Mouse (Mus musculus) embryonic facial prominence, embryonic 13.5 days (tissue): Measurements from ENCODE around the gene Itgb6. TPM values are rescaled to one million over a fixed set of nuclear protein-coding genes. Genes with fewer than 3 reads are reported as not detected.

Experiments
- ATAC-seq: fragments of 200-750 bp; cut with Nextera tagmentation; 2 replicates; pipeline ENCODE4 v1.8.0; 2017; ENCODE audit warnings: low read depth; ENCODE audit not compliant: insufficient number of reproducible peaks, insufficient read depth, low FRiP score, low TSS enrichment
- H3K27ac ChIP-seq: fragments of 300-500 bp; sonication (generic); 2 replicates; pipeline ENCODE4 v1.5.1; 2015; ENCODE audit warnings: moderate library complexity, mild to moderate bottlenecking, inconsistent platforms
- H3K27me3 ChIP-seq: fragments of 300-500 bp; sonication (generic); 2 replicates; pipeline ENCODE4 v1.6.1; 2015; ENCODE audit warnings: mild to moderate bottlenecking, inconsistent platforms
- H3K36me3 ChIP-seq: fragments of 300-500 bp; sonication (generic); 2 replicates; pipeline ENCODE4 v1.6.1; 2015; ENCODE audit warnings: mild to moderate bottlenecking, inconsistent platforms
- H3K4me1 ChIP-seq: fragments of 300-500 bp; sonication (generic); 2 replicates; pipeline ENCODE4 v1.6.1; 2015; ENCODE audit warnings: inconsistent platforms
- H3K4me2 ChIP-seq: fragments of 300-500 bp; sonication (generic); 2 replicates; pipeline ENCODE4 v1.6.1; 2015; ENCODE audit warnings: moderate library complexity, mild to moderate bottlenecking, inconsistent platforms
- H3K4me3 ChIP-seq: fragments of 300-500 bp; sonication (generic); 2 replicates; pipeline ENCODE4 v1.5.1; 2015; ENCODE audit warnings: mild to moderate bottlenecking, inconsistent platforms
- H3K9ac ChIP-seq: fragments of 300-500 bp; sonication (generic); 2 replicates; pipeline ENCODE4 v1.6.1; 2015; ENCODE audit warnings: mild to moderate bottlenecking, inconsistent platforms
- H3K9me3 ChIP-seq: fragments of 300-500 bp; sonication (generic); 2 replicates; pipeline ENCODE4 v1.6.1; 2016; ENCODE audit warnings: inconsistent platforms
- WGBS: fragments of 180-500 bp; shearing (Covaris S2); methylation state at CpG from one replicate; pipeline ENCODE4 v1.1.7; 2015; ENCODE audit warnings: mixed read lengths; 5-methylcytosine and 5-hydroxymethylcytosine counted together
- polyA plus RNA-seq: library from polyadenylated mRNA; unstranded; fragments of >200 nt; fragmentation: Nextera tagmentation; extraction: Ambion mirVana; gene quantifications from 2 replicates; pipeline ENCODE4 v1.2.1, GENCODE M21; 2015

Gene Itgb6
- 2.1 and 2.4 TPM in 2 replicates for polyA plus RNA-seq

- WGBS, result 76% methylated on average over 14 of the region's 14 CpGs
- H3K4me2 ChIP-seq, result no peak within 1 kb of the TSS
- no peak within 1 kb of the TSS for H3K27ac ChIP-seq
- H3K36me3 ChIP-seq, result no peaks in the 10 kb centered on the region
- no peak within 1 kb of the TSS for H3K9ac ChIP-seq
- H3K4me3 ChIP-seq, result no peak within 1 kb of the TSS
- H3K27me3 ChIP-seq, result no peaks in the 10 kb centered on the region
- H3K4me1 ChIP-seq, result peaks cover 3% of the 10 kb centered on the region; the same call in 1 of the 2 replicates
- ATAC-seq, result no peak
- no peaks in the 10 kb centered on the region for H3K9me3 ChIP-seq
Measured at GRCm38 (mm10) chr2:60722514-60722913, at the start of gene Itgb6. Gene Itgb6, minus strand, starts transcription at chr2:60722643.

DNA sequence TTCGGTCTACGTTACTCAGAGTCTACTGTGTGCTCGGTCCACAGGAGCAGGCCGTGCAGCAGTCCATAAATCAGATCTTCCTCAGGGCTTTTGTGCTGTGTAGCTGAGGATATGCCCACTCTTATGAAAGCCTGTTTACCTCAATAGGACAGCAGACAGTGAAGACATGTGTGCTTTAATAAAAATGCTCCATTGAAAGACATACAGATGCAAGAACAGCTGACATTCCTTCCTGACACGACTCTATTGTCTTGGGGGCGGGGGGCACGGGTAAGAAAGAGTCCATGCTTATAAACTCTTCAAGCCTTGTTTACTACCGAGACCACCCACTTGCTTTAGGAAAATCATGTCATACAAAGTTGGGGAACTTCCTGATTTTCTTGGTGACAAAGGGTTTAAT lies 44.0 kb upstream of the Itgb6 start:
- WGBS, result 75% methylated on average over 8 of the region's 8 CpGs

DNA sequence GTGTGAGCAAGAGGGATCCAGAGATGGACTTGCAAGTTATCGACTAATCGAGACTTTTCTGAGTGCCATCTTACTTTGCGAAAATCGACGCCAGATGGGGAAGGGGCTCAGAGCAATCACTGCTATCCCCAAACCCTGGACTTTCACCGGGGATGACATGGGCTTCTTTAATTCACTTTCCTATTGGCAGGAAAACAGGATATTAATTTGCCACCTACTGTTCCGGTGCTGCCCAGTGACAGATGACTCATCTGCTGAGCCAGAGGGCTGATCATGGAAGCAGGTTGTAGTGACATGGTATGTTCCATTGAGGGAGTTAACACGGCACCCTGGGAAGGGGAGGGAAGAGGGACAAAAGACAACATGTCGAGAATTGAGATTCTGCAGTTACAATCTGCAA lies 33.8 kb upstream of the Itgb6 start:
- no peak for ATAC-seq
- WGBS, result 86% methylated on average over 9 of the region's 9 CpGs

More for the DNA sequence above, 44.0 kb upstream of the Itgb6 start:
- H3K9ac ChIP-seq, result no peak overlapping the region
- H3K27ac ChIP-seq, result no peak overlapping the region
- H3K4me3 ChIP-seq, result no peak overlapping the region
- H3K36me3 ChIP-seq, result peaks cover 78% of the 10 kb centered on the region
- H3K4me2 ChIP-seq, result no peak overlapping the region
- peaks cover 7% of the 10 kb centered on the region for H3K9me3 ChIP-seq
- no peaks in the 10 kb centered on the region for H3K27me3 ChIP-seq
- ATAC-seq, result no peak
- no peaks in the 10 kb centered on the region for H3K4me1 ChIP-seq

GRCm38 (mm10) chr2:60755101-60755500 lies 32.7 kb upstream of the Itgb6 start:
- Histone ChIP-seq H3K9me3 (no peaks in the 10 kb centered on the region), H3K4me3 (no peak overlapping the region), H3K4me2 (no peak overlapping the region), H3K27me3 (no peaks in the 10 kb centered on the region), H3K27ac (no peak overlapping the region), H3K4me1 (no peaks in the 10 kb centered on the region), H3K9ac (no peak overlapping the region), H3K36me3 (peaks cover 62% of the 10 kb centered on the region)
- WGBS, result 98% methylated on average over 7 of the region's 7 CpGs
- ATAC-seq, result no peak

More for the DNA sequence above, 33.8 kb upstream of the Itgb6 start:
- no peak overlapping the region for H3K4me2 ChIP-seq
- H3K36me3 ChIP-seq, result peaks cover 68% of the 10 kb centered on the region
- H3K9me3 ChIP-seq, result no peaks in the 10 kb centered on the region
- H3K4me1 ChIP-seq, result no peaks in the 10 kb centered on the region
- H3K9ac ChIP-seq, result no peak overlapping the region
- H3K27ac ChIP-seq, result no peak overlapping the region
- no peak overlapping the region for H3K4me3 ChIP-seq
- no peaks in the 10 kb centered on the region for H3K27me3 ChIP-seq

DNA sequence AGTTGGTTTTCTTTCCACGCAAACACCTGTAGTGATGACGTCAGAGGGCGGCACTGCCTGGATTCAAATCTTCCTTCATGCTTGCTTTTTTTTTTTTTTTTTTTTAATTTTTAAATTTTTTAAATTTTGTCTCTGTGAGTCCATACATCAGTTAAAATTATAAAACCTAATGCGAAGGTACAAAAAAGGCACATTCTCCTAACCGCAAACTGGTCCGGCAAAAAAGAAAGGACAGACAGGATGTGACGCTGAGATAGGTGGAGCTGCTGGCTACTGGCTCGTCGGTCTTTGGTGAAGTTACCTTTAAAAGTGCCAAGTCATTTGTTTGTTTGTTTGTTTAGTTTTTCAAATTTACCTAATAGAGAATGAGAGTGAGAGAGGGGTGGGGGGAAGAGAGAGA lies 28.8 kb upstream of the Itgb6 start:
- Histone ChIP-seq H3K27me3 (no peaks in the 10 kb centered on the region), H3K27ac (no peak overlapping the region), H3K4me2 (no peak overlapping the region), H3K4me3 (no peak overlapping the region), H3K9me3 (no peaks in the 10 kb centered on the region), H3K4me1 (no peaks in the 10 kb centered on the region; the same call in 1 of the 2 replicates), H3K9ac (no peak overlapping the region), H3K36me3 (peaks cover 41% of the 10 kb centered on the region)
- no peak for ATAC-seq
- WGBS, result 94% methylated on average over 9 of the region's 9 CpGs

GRCm38 (mm10) chr2:60750591-60750990 lies 28.1 kb upstream of the Itgb6 start:
- no peaks in the 10 kb centered on the region for H3K27me3 ChIP-seq
- H3K9me3 ChIP-seq, result no peaks in the 10 kb centered on the region
- no peak overlapping the region for H3K9ac ChIP-seq
- H3K4me3 ChIP-seq, result no peak overlapping the region
- no peak overlapping the region for H3K4me2 ChIP-seq
- no peaks in the 10 kb centered on the region; the same call in 1 of the 2 replicates for H3K4me1 ChIP-seq
- 75% methylated on average over 3 of the region's 3 CpGs for WGBS
- no peak for ATAC-seq
- H3K36me3 ChIP-seq, result peaks cover 34% of the 10 kb centered on the region
- H3K27ac ChIP-seq, result no peak overlapping the region

GRCm38 (mm10) chr2:60748585-60748984 lies 26.1 kb upstream of the Itgb6 start:
- H3K9me3 ChIP-seq, result no peaks in the 10 kb centered on the region
- WGBS, result 80% methylated on average over 1 of the region's 1 CpGs
- H3K9ac ChIP-seq, result no peak overlapping the region
- no peak for ATAC-seq
- no peaks in the 10 kb centered on the region; the same call in 1 of the 2 replicates for H3K4me1 ChIP-seq
- no peaks in the 10 kb centered on the region for H3K27me3 ChIP-seq
- no peak overlapping the region for H3K4me3 ChIP-seq
- peaks cover 18% of the 10 kb centered on the region for H3K36me3 ChIP-seq
- H3K4me2 ChIP-seq, result no peak overlapping the region
- H3K27ac ChIP-seq, result no peak overlapping the region

DNA sequence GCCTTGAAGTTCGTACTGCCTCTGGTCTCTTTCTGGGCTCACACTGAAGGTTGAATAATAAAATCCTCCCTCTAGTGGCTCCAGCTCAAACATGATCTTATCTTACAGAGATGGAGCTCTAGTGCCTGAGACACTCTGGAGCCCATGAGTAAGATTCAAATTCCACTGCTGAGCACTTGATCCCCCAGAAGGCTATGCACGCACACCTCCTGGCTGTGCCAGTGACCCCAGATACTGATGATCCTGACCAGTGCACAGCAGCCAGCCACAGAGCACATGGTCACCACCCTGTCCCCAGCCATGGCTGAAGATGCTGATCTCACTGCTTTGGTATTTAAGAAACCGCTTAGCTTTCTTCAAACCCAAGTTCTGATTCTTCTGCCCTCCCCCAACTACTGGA lies 25.1 kb upstream of the Itgb6 start:
- 75% methylated on average over 3 of the region's 3 CpGs for WGBS
- H3K4me1 ChIP-seq, result no peaks in the 10 kb centered on the region; the same call in 1 of the 2 replicates
- H3K9me3 ChIP-seq, result no peaks in the 10 kb centered on the region
- no peak overlapping the region for H3K4me2 ChIP-seq
- H3K36me3 ChIP-seq, result peaks cover 9% of the 10 kb centered on the region
- H3K9ac ChIP-seq, result no peak overlapping the region
- H3K4me3 ChIP-seq, result no peak overlapping the region
- H3K27ac ChIP-seq, result no peak overlapping the region
- H3K27me3 ChIP-seq, result no peaks in the 10 kb centered on the region
- ATAC-seq, result no peak

GRCm38 (mm10) chr2:60744674-60745073 lies 22.2 kb upstream of the Itgb6 start:
- ATAC-seq, result no peak
- 67% methylated on average over 3 of the region's 3 CpGs for WGBS

DNA sequence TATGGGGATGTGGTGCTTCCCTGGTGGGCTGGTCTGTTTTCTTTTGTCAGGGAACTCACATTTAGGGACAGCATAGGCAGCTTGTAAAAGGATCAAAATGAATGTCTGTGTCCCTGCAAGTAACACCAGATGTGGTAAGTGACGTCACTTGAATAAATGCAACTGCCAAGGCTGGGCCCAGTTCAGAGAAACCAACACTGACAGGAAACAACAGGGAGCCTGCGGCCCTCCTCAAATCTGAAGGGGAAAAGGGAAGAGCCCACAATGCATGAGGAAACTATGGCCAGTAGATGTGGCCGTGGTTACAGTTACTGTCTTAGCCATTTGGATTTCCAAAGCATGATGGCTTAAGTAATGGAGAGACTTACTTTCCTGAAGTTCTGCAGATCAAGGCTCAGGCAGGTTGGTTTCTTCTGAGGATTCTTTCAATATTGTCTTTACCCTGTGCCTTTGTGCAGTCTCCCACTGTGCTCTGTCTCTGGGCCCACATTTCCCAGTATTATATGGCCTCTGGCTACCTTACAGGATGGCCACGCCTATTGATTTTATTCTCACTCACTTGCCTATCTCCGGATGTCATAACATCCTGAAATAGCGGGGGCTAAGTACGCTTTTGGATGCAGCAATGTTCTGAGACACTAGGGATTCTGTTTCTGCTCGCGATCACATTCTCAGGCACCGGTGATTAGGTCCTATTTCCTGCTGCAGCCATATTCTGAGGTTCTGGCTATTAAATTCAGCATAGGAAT lies 17.1 kb upstream of the Itgb6 start:
- no peak overlapping the region for H3K27ac ChIP-seq
- no peaks in the 10 kb centered on the region for H3K27me3 ChIP-seq
- no peak overlapping the region for H3K4me3 ChIP-seq
- no peaks in the 10 kb centered on the region for H3K9me3 ChIP-seq
- H3K4me1 ChIP-seq, result peaks cover 10% of the 10 kb centered on the region; the same call in 1 of the 2 replicates
- ATAC-seq, result no peak
- H3K36me3 ChIP-seq, result no peaks in the 10 kb centered on the region
- H3K9ac ChIP-seq, result no peak overlapping the region
- no peak overlapping the region for H3K4me2 ChIP-seq
- 63% methylated on average over 10 of the region's 10 CpGs for WGBS

More at GRCm38 (mm10) chr2:60744674-60745073, 22.2 kb upstream of the Itgb6 start:
- no peak overlapping the region for H3K9ac ChIP-seq
- no peaks in the 10 kb centered on the region for H3K27me3 ChIP-seq
- H3K27ac ChIP-seq, result no peak overlapping the region
- H3K4me3 ChIP-seq, result no peak overlapping the region
- H3K4me2 ChIP-seq, result no peak overlapping the region
- peaks cover 8% of the 10 kb centered on the region for H3K36me3 ChIP-seq
- no peaks in the 10 kb centered on the region for H3K9me3 ChIP-seq
- peaks cover 1% of the 10 kb centered on the region for H3K4me1 ChIP-seq

DNA sequence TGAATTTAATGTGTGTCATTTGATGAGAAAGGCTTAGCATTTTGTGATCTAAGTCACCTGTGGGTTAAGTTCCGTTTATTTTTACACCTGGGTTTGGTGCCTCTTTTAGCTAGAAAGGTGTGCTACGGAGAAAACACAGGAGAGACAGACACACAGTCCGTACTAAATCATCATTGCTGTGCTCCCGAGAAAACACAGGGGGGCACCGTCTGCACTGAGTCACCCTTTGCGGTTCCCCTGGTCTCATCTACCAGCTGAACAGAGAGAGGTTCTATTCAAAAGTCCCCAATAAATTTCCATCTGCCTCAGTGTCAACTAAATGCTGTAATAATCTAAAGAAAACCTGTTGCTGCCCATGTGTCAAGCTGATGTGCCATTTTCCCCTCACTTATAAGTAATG lies 8.5 kb upstream of the Itgb6 start:
- Histone ChIP-seq H3K9me3 (no peaks in the 10 kb centered on the region), H3K4me3 (no peak overlapping the region), H3K27me3 (no peaks in the 10 kb centered on the region), H3K36me3 (no peaks in the 10 kb centered on the region), H3K4me2 (no peak overlapping the region), H3K9ac (no peak overlapping the region), H3K27ac (no peak overlapping the region), H3K4me1 (peaks cover 11% of the 10 kb centered on the region)
- no peak for ATAC-seq
- WGBS, result 57% methylated on average over 6 of the region's 6 CpGs

DNA sequence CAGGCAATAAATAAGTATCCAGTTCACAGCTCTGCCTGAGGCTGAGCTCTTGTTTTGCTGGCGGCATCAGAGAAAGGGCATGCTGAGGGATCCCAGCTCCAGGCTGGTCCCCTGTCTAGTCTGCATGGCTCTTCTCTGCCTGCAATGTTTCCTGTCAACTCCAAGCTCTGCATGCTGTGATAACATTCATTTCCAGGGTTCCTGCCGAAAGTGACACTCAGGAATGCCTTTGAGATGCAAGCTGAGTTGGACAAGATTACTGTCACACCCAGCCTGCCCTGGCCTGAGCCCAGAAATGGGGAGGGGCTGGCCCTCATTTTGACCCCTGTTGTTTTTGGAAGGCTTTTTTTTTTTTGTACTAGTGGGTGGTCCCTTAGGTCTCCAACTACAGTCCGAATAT lies 7.6 kb upstream of the Itgb6 start:
- H3K36me3 ChIP-seq, result no peaks in the 10 kb centered on the region
- H3K4me1 ChIP-seq, result peaks cover 11% of the 10 kb centered on the region
- peak overlapping the region; percentile 6; the same call in 1 of the 2 replicates for H3K9ac ChIP-seq
- 18% methylated on average over 3 of the region's 3 CpGs for WGBS
- no peaks in the 10 kb centered on the region for H3K9me3 ChIP-seq
- no peaks in the 10 kb centered on the region for H3K27me3 ChIP-seq
- H3K4me2 ChIP-seq, result no peak overlapping the region
- no peak overlapping the region for H3K27ac ChIP-seq
- H3K4me3 ChIP-seq, result no peak overlapping the region
- ATAC-seq, result no peak
